Mouse (Mus musculus) thymus, adult 18-20 months (tissue): Measurements from ENCODE around the gene Lamc2.

Source experiments
- DNase-seq, 2 experiments: peaks; one replicate each; pipeline ENCODE4 v3.0.0; 2022; ENCODE audit warnings: mixed read lengths in 2 of 2

Gene Lamc2

DNA sequence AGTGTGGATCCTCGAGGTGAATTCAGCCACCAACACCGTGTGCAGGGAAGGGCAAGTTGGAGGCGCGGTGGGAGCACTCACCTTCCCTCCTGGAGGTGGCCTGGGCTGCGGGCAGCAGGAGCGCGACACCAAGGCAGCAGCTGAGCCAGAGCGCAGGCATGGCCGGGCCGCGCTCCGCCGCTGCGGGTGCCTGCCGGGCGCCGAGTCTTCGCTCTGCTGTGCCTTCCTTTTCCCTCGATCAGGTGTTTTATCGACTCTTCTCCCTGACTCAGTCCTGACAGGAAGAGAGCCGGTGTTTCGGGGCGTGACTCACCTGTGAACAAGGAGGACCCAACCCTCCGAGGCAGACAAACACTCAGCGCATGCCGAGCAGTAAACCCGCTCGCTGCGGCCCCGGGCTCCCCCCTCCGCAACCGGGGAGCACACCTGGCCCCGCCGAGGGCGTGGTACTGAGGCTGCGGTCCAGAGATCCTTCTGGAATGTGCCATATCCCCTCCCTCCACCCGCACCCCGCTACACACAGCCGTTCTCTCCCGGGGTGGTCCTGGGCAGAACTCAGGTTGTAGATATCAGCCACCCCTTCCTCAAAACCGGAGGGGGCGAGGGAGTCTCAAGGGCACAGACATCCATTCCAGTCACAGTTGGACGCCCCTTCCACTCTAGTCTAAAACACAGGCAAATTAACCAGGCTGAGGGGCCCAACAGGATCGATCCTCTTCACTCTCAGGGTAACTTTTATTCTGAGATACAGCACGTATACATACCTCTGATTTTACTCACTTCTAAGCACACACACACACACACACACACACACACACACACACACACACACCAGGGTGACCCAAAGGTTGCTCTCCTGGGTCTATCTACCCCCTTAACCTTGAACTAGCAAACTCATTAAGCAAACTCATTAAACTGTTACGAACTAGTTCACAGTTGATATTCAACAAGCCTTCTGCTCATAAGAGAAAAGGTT, at the start of gene Lamc2:
Gene Lamc2 (minus strand): TSS at position 620 of the 976 bp plus-strand sequence.
- no peak for DNase-seq

DNA sequence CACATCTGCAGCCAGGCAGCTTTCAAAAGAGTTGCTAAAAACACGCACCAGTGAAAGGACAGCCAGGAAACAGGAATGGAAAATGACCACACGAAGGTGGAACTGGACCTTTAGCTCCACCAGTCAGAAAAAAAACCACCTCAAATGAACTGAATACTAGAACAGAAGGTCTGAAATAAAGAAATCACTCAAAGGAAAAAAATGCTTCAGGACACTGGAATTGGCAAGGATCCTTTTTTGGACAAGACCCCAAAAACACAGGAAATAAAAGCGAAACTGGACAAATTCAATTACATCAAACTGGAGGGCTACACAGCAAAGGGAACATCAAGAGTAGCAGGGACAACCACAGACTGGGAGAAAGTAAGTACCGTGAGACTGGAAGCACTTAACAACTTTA, 49.3 kb upstream of the Lamc2 start:
- DNase-seq = no peak

DNA sequence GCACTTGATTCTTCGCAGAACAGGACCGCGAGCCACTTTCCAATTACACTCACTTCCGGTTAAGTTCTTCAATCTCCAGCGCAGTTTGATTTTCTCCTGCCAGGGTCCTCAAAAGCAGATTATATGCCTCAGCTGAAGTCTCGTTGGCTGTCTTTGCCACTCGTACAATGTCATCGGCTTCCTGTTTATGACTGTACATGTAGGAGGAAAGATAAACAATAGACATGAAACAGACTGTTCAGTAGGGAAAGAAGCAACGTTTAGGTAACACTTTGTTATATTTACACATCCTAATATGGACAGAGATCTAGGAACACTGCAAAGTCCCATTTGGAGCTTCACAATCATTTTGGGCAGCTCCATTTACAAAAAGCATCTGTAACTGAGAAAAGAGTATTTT, 45.4 kb upstream of the Lamc2 start:
- DNase-seq = no peak

DNA sequence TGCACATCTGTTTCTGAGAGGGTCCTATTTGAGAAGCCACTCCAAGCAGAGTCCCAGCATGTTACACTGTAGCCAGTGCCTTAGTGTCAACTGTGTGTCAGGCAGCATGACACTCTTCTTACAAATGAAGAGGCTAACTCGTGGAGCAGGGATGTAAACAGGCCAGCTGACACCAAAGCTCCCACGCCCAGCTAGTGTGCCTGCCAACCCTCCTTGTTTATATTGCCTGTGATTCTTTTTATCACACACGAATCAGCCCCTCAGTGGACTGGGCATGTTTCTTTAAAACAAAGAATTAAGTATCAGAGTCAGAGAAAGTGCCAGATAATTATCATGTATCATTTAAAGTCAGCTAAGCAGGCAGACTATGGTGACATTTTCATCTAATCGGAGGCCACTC, 41.7 kb upstream of the Lamc2 start:
- DNase-seq = no peak

DNA sequence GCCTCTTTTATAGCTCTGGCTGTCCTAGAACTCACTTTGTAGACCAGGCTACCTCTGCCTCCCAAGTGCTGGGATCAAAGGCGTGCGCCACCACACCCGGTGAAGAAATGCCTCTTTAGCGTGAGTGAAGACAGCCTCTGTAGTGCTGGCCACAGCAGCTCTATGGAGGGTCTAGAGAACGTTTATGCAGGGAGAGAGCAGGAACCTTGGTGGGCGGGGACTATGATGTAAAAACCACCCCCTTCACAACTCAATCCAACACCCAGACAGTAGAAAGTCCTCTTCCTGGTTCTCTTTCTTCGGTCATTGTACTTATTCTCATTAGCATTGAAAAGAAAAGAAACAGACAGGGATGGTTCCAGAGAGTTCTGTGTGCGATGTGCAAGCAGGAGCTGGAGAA, 40.8 kb upstream of the Lamc2 start:
- no peak for DNase-seq

DNA sequence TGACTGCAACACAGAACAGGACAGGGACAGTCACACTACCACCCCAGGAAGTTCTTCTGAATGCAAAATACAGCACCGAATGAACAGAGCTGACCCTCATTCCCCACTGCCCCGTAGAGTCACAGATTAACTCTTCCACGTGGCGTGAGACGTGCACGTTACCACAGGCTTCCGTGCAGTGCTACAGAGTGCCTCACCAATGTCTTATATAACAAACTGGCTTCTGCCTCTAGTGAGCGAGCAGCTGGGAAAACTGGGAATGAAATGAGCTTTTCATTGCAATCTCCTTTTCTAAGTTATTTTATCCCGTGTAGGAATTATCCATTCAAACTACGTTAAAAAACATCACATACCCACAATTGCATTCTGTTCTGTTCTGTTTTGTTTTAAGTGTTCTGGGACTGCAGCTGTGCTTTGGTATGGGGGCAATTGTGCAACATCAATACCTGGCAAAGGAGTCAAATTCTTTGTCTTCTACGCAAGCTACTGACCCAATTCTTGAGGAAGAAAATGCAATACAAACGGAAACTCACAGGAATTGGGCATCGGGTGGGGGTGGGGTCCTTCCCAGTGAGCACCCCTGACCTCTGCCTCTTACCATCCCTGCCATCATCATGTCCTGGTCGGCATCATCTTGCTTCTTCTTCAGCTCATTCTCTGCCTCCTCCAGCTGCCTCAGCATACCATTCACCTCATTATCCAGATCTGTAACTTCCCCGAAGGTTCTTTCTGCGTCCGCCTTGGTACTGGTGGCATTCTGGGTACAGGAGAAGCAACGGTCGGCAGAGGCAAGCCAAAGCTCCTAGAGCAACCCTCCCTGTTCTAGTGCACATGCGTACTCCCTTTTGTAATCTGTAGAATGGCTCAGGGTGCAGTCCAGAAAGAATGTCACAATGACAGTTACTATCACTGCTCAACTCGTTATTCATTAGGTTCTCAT, 39.8 kb upstream of the Lamc2 start:
- no peak for DNase-seq

DNA sequence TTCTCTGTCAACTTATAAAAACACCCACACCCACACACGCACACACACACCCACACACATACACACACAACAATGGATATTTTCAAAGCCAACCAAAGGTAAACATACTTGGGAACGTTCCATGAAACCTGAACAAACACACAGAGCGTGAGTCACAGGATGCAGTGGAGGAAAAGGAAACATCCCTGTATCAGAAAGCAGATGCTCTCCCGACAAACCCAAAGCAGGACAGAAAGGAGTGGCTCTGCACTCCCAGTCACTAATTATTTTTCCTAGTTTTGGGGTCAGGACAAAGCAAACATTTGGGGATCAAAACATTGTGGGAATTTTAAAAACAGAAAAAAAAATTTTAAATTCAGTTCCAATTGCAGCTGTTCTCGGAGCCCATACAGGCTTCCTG, 38.1 kb upstream of the Lamc2 start:
- DNase-seq = no peak

DNA sequence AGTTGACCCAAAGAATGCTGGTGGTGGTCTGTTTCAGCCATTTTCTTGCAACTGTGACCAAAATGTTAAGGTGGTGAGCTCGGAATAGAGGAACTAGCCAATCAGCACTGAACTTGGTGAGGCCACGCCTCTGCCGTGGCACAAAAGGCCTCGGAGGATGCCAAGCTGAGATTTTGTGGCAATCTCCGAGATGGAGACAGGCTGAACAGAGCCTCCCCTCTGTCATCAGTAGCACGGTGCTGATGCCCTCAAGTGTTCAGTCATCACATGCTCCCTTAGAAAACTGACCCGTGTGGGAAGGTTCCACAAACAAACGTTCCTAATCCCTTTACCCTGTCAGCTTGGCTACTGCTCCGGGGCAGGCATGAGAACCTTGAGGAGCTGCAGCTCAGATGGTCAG, 33.1 kb upstream of the Lamc2 start:
- DNase-seq = no peak

DNA sequence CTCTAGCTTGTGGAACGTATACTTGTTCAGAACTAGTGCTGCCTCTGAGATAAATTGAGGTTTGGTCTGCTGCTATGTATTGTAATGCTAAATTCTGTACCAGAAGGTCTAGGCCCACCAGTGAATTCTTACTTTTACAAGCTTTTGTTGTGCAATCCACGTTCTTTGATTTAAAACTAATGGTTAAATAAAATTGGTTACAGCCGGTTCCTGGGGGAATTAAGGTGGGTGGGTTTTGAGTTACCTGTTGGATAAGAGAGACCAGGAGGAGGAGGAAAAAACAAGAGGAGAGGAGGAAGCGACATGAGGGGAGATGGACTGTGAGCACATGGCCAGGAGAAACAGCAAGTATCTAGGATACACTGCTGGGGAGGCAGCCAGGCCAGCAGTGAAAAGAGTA, 30.3 kb upstream of the Lamc2 start:
- DNase-seq = no peak

DNA sequence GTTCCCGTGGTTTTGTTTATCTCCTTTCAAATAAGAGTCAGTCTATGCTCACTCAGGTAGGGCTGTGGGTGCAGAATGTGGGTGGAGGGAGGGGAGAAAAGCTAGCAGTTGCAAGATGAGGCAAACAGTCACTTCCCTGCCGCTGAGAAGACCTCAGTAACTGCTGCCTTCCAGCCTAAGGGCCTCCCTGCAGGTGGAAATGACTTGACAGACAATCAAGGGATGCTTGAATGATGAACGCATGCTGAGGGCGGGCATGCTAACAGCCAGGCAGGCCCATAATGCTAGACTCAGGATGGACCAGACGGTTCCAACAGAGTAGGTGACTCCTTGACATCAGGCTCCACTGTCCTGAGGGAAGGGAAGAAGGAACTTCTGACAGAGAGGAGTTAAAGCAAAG, 29.4 kb upstream of the Lamc2 start:
- peak; percentile 12 to 36 for DNase-seq

DNA sequence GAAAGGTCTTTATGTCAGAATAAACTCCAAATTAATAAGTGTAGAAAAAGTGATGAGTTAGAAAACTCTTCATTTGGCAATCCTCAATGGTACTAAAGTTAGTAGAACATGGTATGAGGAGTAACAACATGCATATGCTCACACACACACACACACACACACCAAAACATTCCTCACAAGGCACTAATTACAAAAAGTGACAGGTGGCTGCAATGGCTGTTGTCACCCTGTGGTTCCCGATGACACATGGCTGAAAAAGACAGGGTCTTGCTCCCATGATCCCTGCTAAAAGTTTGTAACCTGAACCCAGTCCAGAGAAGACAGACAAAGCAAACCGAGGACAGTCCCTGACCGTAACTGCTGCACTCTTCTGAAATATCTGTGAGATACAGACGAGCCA, 24.7 kb upstream of the Lamc2 start:
- DNase-seq = no peak

DNA sequence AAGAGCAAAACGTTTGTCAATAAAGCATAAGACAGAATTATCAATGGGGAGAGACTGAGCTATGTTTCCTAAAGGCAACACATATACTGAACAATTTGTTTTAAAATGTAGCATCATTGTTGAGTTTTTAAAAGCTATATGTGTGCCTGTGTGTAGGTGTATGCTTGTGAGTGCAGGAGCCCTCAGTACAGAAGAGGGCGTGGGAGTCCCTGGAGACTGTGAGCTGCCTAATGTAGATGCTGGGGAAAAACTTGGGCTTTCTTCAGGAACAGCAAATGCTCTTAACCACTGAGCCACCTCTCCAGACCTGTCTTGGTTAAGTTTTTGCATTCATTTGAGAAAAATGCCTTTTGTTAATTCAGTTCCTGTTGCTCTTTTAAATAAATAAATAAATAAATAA, 24.0 kb upstream of the Lamc2 start:
- DNase-seq = no peak

DNA sequence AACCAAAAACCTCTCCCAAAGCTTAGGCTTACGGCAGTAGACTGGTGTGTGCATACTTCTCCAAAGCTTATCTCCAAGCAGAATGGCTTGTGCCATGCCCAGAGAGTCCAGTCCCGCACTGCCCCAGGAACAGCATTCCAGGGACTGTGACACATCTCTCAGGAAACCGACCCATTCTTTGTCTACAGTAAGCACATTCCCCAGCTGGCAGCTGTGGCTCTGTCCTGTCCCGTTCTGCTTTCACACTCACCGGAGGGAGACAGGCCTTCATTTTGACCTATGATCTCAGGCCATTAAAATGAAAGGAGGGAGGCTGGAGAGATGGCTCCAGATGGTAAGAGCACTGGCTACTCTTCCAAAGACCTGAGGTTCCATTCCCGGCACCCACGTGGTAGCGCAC, 15.9 kb upstream of the Lamc2 start:
- DNase-seq = no peak

DNA sequence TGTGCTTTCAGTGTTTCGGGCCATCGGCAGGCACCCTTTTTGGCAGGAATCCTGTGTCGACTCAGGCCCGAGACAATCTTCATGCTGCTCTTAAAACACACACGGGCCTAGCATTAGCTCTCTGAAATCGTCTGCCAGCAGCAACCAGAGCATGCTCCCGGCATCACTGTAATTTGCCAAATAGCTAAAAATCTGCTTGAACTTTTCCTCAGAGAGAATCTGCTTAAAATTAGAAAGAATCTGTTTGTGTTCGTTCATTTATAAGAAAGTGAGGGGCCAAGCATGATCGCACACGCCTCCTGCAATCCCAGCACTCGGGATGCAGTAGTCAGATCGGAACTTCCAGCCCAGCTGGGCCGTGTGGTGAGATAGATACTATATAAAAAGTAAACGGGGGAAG, 15.2 kb upstream of the Lamc2 start:
- no peak for DNase-seq

DNA sequence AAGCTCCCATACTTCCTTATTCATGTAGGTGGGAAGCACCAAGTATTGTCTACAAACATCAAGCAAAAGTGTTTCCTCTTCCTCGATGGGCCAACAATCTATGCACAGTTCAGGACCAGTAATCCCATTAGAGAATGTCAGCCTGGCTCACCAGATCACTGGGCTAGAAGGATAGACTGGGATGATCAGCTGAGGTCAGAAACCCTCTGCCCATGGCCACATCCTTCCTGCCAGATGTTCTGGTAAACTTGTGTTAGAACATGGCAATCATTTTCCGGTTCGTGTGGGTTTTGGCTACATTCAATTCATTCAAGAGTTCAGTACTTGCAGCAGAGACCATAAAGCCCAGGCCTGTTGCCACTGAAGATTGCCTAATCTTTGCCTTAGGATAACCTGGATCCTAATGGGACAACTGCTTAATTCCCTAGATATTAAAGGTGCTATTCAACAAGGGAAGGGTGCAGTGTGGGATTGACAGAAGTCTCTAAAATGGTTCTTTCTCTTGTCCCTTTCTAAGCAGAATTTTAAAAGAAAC, 11.1 kb upstream of the Lamc2 start:
- DNase-seq = no peak

DNA sequence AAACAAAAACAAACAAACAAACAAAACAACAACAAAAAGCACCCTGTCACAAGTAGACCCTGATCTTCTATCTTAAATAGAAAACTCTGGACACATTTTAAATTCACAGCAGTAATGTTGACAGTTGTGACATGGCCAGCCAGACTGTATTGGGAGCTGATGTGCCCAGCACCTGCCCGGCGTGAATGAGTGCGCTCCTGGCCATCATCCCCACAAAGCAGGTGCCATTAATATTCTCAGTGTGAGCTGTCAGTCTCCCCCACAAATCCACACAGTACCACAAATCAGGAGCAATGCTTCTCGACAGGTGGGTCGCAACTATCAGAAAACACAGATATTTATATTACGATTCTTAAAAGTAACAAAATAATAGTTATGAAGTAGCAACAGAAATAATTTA, 6.7 kb upstream of the Lamc2 start:
- DNase-seq = no peak

DNA sequence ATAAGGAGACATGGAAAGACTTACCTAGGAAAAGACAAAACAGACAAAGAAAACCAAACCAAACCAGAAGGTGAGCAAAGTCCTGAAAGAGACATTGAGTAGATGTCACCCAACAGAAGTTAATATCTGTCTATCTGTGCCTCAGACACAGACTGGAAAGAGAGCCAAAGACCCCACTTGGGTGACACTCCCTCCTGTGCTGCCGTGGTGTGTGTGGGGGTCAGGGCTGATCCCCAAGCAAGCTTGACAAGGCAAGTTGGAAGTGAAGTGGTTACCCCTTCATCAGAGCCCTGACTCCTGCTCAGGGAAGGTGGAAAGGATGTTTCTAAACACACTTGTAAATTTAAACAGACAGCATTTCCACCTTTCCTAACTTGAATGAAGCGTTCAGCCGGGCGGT, 6.1 kb upstream of the Lamc2 start:
- DNase-seq = no peak

DNA sequence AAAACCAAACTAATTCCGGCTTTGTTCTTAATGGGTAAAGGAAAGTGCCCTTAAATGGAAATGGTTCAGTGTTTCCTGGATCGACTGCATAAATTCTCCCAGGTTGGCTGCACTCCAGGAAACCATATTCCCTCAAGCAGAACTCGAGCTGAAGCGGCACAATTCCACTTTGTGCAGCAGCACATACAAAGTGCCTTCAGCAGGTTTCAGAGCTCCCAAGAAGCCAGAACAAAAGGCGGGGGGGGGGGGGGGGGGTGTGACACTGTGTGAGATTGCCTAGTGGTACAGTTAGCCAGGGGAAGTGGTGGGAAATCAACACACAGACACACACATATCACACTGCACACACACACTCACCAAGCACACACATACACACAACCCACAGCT, 5.7 kb upstream of the Lamc2 start:
- no peak for DNase-seq

DNA sequence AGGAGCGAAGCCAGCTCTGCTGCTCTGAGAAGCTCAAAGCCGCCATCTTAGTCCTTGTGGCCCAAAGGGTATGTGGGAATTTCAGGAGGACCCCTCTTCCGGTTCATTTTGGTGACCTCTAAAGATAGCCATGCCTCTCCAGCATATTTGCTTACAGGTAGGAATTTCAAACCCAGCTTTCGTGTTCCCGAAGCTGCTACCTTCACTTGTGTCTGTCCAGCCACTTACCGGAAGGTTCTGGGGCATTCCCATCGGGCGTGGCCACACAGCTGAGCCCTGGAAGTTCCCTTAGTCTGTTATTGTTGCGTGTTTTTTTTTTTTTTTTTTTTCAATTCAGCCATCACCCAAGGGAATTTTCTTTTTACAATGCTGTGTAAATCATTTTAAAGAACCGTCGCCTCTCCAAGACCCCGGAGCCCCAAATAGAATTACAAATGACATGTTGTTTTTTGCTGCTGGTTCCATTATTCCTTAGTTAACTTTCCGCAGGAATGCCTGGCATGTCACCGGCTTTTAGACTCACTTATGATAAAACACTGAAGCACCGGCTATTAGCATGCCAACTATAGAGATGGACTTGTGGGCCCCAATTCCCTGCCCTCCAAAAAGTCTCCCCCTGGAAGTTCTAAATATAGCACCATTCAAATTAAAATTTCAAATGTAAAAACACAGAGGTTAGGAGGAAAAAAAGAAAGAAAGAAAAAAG, 5.1 kb upstream of the Lamc2 start:
- DNase-seq = no peak

DNA sequence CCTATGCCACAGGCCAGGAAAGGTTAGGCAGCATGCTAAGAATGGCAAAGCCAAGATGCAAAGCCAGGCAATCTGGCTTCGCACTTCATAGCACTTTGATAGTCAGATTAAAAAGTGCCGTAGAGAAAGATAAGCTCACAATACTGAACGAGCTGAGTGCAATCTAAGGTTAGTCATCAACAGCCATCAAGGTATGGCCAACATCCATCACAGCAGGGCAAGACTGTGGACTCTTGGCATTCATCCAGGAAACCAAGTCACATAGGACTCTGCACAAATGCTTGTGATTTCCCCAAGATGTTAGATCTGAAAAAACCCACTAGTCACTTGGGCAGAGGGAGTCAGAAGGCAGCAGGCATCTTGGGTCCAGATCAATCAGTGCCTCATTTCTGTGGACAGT, 1.8 kb upstream of the Lamc2 start:
- DNase-seq = no peak

DNA sequence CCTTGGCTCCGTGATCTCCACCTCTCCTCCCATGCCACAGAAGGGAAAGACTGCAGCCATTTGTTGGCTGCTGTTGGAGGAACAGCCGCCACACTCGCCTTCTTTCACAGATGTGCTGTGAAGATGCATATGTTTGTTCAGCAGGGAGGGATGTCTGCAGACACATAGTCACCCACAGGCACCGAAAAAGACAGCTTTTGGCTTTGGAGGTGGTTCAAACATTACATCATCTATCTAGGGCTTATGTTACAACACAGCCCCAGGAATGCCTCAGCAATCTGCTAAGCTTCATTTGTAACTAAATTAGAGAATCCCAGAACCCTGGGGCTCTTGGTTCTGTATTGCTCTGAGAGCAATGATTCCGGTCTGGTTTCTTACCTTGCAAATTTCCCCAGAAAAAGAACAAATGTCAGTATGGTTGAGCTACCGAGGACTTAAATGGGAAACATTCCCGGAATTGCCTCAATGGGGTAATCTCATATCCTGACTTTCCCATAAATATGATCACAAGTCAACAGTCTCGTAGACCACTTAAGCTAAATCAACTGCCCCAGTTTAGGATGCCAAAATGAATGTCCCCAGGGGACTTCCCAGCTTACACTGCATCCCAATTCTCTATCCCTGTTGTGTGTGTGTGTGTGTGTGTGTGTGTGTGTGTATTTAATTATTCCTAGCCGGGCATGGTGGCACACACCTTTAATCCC, 5.5 kb downstream of the Lamc2 start:
- no peak for DNase-seq

DNA sequence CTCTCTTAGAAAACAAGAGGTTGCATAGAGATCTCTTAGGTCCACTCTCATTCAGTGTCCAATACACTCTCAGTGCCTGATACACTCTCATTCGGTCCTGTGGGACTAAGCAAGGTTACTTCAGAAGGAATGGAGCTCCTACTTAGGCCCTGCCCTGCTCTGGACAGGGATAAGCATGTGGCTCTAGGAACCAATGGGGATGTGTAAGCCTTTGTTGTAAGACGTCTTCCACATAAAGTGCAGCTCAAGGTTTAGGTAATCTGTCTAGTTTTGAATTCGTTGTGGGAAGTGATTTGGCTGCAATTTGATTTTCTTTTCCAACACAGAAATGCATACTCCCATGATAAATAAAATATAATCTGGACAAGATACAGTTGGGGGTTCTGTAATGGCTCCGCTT, 6.1 kb downstream of the Lamc2 start:
- no peak for DNase-seq
